12 mouse cellular contexts compared by ENCODE assay signal in the genomic region with DNA sequence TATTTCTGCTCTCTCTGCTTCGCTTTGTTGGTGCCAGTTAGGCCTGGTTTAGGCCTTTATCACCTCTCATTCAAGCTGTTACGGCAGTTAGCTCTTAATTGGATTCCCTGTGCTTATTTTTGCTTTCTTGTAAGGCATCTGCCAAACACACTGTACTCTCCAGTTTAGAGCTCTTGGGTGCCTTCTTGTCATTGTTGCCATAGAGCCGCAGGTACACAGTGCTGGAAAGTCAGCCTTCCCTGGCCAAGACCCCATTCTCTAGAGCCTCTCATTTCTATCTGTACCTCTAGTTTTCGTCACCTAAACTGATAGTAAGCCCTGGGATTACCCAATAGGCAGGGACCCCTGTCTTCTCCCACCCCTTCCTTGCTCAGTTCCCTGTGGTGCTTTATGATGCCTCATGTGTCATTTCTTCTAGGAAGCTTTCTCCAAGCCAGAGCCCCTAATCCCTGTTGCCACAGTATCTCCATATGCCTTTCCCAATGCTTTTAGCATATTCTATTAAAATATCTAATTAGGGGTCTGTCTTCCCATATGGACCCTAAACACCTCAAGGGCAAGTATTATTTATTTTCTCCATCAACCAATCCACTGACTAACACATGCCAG.
"Had no signal": no experiment of that assay in that cellular context is flagged by ENCODE, and none has a peak within 500 bp of the region (broad histone marks: within the 10 kb centered on the region; RNA-seq: fewer than 3 reads in every experiment).

No protein-coding gene starts in this region.

- ATAC-seq: liver, postnatal 0 days; midbrain, embryonic 15.5 days had no signal

- H3K9ac ChIP-seq: limb, embryonic 12.5 days; liver, embryonic 13.5 days; liver, postnatal 0 days; midbrain, embryonic 15.5 days had no signal

- H3K4me1 ChIP-seq: limb, embryonic 12.5 days; liver, embryonic 13.5 days; midbrain, embryonic 15.5 days had no signal

- DNase-seq: kidney, adult 8-10 months; kidney, postnatal 4 days; liver; liver, embryonic 13.5 days; liver, postnatal 0 days; right cerebral cortex, adult 18-20 months; right cerebral cortex, postnatal 25 days; thymus, postnatal 36 days had no signal

- H3K27me3 ChIP-seq: limb, embryonic 12.5 days; liver, embryonic 13.5 days; midbrain, embryonic 15.5 days had no signal

- H3K9me3 ChIP-seq: limb, embryonic 12.5 days; liver, embryonic 13.5 days; midbrain, embryonic 15.5 days had no signal

- H3K36me3 ChIP-seq: limb, embryonic 12.5 days; liver, embryonic 13.5 days; midbrain, embryonic 15.5 days had no signal

- H3K4me2 ChIP-seq: limb, embryonic 12.5 days; liver, embryonic 13.5 days; midbrain, embryonic 15.5 days had no signal

- H3K27ac ChIP-seq: kidney, postnatal 0 days; layer of hippocampus, adult 2 months; limb, embryonic 12.5 days; liver, embryonic 13.5 days; midbrain, embryonic 15.5 days had no signal

- H3K4me3 ChIP-seq: layer of hippocampus, adult 2 months; limb, embryonic 12.5 days; liver, embryonic 13.5 days; midbrain, embryonic 15.5 days had no signal
